Mouse (Mus musculus) cerebellum, adult 11 months (tissue): Measurements from ENCODE around the gene Tmc2.

ENCODE experiments used
- DNase-seq: peaks from one replicate; pipeline ENCODE4 v3.0.0; 2022

Gene Tmc2

DNA sequence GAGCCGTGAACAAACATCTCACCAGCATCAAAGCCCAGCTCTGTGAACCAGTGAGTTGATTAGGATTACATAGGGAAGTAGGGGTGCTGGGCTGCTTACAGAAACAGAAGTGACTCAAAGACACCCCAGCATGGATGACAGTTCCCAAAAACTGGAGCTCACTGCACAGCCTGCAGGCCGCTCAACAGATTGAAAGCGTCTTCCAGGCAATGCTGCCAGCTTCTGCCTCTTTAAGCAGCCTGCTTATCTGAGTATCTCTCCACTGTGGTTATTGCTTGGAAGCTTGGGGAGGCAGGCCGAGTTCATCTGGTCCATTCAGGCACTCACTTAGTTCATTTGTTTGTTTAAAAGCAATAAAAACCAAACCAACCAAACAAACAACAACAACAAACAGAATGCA lies 61.8 kb downstream of the Tmc2 start:
- DNase-seq: no peak

DNA sequence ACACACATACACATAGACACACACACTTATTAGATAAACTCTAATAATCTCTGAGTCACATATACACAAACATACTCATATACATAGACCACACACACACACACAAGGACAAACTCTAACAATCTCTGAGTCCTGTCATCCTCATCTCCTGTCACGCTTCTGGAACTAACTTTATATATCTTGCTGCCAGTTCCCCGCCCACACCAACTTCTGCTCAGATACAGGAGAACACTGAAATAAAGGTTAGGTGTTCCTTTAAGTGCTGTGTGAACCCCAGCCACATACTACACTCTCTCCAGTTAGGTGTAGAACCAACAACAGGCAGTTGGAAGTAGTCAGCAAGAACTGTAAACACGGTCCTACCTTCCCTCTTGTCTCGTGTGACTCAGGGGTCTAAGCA lies 65.8 kb downstream of the Tmc2 start:
- DNase-seq: no peak

DNA sequence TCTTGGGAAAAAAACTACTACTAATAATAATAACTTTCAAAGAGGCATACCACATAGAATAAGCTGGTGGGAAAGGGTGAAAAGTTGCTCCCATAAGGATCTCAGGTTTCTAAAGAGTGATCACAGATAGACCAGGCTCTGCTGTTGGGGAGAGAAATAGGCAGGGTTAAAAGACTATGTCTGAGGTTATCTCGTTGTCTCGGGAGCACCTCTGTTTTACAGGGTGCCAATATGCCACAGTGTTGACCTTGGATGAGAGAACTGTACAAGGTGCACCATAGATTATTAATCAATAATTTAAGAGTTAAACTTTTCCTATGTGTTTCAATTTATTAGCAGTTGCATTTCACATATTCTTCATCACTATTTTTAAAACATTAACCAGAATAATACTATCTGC lies 66.9 kb downstream of the Tmc2 start:
- no peak for DNase-seq

DNA sequence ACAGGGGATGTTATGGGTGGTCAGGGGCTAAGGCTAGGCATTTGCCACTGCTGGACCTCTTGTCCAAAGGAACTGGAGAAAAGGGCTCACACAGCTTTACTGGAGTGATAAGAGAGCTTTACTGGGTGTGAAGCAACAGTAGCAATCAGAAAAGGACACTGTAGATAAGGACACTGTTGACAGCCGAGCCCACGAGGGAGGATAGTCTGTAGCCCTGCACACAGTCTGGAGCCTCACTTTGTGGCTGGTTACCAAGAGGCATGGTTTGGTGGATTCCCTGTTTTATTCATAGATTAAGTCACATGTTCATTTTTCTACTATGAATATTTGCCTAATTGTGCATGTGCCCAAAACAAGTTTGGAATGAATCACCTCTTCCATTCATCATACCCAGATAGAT lies 67.4 kb downstream of the Tmc2 start:
- DNase-seq: no peak

DNA sequence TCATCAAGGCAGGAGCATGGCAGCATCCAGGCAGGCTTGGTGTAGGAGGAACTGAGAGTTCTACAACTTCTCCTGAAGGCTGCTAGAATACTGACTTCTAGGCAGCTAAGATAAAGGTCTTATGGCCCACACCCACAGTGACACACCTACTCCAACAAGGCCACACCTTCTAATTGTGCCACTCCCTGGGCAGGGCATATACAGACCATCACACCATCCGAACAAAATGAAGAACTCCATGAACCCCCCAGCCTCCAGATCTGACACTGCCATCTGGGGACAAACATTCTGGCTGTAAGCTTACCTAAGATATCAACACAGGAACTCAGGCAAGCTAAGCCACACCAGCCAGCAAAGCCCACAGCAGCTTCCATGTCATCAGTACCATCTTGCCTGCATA lies 70.5 kb downstream of the Tmc2 start:
- DNase-seq: no peak

DNA sequence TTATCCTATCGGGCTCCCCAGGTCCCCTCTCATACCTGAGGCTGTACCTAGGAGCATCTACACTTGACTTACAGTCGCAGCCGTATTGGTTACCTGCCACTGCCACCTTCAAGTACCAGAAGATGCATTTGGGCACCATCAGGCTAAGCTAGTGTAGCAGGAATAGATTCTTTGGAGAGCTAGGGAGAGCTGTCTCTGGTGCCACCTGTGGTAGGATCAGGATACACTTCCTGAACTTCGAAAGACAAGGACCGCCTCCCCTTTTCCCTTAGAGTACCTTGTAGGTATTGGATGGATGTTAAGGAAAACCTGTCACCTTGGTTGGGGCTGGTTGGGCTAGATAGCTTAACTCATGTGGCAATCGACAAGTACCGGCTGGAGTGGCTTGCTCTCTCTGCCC lies 73.1 kb downstream of the Tmc2 start:
- no peak for DNase-seq

DNA sequence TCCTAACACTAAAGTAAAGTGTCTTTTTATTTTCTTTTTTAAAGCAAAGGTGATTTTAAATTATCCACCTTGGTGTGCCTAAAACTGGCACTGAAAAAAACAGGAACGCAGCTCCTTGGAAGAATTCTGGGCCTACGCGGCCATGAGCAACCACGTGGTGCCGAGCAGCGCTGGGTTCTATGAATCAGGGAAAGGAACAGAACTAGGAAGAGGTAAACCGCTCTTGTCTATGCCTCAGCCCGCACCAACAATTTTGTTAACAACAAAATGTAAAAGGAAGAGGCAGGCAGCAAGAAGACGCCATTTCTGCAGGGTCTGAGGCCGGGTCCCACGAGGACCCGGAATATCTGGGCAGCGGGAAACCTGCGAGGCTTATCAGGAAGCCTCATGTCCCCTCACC lies 78.7 kb downstream of the Tmc2 start:
- no peak for DNase-seq

DNA sequence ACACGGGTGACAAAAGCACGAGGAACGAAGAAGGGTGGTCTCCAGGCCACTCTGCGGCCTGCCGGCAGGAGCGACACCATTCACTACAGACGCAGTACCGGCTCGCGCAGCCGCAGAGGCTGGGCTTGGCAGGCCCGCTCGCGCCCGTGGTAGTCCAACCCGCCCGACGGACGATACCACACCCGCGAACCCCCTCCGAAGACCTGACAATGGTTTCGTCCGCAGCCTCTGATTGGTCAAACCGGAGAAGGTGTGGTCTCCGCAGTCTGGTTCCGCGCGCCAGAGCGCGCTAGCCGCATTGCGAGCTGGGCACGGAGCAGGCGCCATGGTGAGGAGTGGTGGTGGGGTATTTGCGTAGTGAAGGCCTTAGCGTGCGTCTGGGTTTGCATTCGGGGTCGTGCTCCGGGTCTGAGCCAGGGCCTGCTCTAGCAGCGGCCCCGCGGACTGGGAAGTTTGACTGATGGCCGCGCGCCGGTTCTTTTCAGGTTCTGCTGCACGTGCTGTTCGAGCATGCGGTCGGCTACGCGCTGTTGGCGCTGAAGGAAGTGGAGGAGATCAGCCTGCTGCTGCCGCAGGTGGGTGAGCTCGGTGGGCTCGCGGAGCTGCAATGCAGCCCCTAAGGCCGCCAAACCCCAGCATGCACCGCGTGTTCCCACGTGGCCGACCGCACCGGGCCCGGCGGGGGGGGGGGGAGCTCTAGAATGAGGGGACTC lies 79.3 kb downstream of the Tmc2 start, which contains the start of gene Nop56:
Gene Nop56 (plus strand): TSS at position 282 of the 713 bp plus-strand sequence.
- peak; percentile 99 for DNase-seq

DNA sequence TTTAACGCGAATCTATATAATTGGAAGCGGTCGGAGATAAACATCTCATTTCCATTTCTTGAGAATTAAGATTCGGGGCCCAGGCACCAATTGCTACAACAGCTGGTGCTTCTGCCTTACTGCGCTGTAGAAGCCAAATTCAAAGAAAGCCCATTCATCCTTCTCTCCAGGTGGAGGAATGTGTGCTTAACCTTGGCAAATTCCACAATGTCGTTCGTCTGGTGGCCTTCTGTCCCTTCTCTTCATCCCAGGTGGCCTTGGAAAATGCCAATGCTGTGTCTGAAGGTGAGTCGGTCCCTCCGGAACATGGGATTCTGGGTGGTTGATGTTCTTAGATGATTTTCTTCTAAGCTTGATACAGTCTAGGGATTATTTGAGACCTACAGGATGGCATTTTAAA lies 79.9 kb downstream of the Tmc2 start:
- no peak for DNase-seq

DNA sequence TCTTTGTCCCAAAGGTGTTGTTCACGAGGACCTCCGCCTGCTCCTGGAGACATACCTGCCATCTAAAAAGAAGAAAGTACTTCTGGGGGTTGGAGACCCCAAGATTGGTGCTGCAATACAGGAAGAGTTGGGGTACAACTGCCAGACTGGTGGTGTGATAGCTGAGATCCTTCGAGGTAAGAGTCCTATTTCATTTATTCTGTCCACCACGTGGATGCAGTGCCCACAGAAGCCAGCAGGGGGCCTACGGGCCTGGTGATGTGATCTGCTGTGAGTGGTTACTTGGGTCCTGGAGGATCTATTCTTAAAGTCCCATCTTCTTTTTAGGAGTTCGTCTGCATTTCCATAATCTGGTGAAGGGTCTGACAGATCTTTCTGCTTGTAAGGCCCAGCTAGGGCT lies 80.7 kb downstream of the Tmc2 start:
- DNase-seq: peak; percentile 38

DNA sequence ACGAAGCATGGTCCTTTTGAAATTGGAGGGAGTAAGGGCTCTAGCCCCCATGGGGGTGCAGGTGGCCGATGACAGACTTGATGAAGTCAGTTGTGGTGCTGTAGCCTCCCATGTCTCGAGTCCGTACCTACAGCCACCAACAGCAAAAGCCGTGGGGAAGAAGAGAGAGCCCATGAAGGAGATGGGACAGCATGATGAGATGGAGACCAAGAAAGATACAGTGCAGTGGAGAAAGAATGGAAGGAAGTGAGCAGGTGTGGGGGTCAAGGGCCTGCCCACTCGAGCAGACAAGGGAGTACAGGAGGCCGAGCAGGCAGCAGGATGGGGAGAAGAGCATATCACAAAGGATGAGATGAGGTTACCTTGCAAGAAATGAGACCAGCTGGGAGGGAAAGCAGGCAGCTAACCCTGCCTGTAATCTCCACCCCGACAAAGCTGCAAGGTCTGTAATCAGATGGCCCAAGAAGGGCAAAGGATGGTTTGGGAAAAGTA lies 84.7 kb downstream of the Tmc2 start:
- no peak for DNase-seq

DNA sequence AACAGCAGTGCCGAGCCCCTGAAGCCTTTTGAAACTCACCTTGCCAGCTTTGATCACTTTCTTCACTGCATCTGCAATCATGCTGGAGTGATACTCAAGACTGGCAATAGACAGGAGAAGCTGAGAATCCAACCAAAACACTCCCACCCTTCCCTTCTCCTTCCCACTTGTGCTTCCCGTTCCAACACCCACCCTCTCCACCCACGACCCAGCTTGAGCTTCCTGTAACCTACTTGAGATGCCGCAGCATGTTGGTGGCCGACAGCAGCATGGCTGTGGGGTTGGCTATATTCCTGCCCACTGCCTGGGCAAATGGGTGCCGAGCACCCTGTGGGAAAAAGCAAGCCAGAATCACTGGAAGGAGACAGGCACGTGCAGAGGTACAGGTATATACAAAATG lies 85.2 kb downstream of the Tmc2 start:
- DNase-seq: no peak

DNA sequence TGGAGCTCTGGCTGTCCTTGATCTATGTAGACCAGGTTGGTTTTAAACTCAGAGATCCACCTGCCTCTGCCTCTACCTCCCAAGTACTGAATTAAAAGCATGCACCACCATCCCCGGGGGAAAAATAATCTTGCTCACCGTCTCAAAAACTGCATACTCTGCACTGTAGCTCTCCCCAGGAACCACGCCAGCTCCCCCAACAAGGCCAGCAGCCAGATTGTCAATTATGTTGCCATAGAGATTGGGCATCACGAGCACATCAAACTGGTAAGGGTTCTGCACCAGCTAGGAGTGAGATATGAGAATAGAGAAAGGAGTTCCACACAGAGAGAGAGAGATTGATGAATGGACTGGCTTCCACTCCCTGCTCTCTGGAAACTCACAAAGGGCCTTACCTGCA lies 85.8 kb downstream of the Tmc2 start:
- DNase-seq: no peak

DNA sequence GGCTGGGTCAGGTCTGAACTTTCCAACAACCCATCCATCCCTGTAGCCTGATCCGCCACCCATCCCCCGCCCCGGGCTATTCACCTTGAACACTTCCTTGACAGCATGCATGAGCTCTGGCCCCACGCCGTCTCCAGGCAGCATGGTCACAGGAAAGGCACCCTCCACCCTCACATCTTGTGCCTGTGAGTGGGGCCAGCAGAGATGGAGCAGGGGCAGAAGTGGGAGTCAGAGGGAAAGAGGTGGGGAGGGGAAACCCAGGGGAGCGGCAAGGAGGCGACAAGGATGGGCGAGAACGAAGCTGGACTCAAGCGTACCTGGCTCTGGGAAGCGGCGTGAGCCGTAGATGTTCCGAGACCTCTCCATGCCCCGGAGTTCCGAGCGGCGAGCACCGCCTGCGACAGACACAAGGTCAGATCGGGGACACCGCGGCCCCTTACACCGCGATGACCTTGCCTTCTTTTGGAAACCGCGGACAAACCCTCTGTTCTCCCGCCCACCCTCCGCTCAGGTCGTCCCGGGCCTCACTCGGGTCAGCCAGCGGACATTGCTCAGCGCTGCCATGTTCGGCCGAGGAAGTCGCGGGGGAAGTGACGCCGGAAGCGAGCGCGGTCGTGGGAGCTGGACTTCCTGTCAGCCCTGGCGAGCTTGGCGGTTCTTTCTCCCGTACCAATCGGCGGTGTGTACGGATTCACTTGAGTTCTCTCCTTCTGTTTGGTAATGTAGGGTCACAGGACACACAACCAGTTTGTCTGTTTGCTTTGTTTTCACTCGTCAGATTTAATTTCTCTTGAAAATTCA lies 89.1 kb downstream of the Tmc2 start, which contains the start of gene Idh3b:
Gene Idh3b (minus strand): TSS at position 694 of the 801 bp plus-strand sequence.
- peak; percentile 80 for DNase-seq

DNA sequence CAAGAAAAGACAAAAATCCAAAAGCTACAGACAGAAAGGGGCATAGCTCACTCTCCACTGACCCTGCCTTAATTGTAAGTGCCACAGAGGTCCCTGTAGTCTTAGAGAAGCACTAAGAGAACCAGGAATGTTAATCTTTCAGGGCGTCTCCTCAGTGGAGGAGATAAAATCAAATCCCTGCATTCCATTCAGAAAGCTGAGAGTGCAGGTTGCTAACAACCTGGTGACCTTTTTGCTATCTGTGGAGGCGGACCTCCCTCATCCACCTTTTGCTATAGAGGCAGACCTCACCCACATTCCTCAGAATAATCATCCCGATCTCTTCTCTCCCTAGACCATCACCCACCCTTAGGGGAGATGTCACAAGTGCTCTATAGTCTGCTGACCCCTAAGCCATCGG lies 94.1 kb downstream of the Tmc2 start:
- no peak for DNase-seq

DNA sequence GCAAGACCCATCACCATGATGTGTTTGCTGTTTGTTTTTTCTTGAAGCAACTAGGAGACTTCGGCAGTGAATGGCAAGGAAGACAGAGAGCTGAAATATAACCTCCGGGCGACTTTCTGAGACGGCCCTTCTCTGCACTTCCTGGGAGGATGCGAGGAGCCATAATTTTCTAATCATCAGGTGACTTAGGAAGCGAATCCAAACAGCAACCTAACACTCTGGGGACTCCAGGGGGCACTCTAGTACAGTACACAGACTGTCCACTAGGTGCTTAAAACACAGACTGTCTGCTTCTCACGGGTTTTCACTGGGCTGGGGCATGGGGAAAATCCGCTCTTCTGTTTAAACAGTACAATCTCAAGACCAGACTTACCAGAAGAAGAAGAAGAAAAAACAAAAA lies 96.4 kb downstream of the Tmc2 start:
- peak; percentile 65 for DNase-seq

DNA sequence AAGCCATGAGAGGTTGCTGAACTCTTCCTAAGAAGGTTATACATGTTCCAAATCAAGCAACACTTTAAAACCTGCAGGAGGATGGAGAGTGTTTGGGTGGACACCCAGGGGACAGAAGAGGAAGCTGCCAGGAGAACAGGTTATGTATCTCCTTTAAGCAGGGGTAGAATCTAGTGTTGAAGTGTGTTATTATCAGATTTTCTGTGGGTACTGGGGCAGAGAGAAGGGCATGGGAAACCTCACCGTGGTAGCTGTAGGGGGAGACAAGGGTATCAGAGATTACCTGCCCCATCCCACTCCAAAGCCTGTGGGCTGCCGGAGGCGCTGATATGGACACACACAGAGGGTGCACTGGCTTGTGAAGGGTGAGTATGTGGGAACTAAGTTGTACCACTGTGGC lies 98.0 kb downstream of the Tmc2 start:
- no peak for DNase-seq

DNA sequence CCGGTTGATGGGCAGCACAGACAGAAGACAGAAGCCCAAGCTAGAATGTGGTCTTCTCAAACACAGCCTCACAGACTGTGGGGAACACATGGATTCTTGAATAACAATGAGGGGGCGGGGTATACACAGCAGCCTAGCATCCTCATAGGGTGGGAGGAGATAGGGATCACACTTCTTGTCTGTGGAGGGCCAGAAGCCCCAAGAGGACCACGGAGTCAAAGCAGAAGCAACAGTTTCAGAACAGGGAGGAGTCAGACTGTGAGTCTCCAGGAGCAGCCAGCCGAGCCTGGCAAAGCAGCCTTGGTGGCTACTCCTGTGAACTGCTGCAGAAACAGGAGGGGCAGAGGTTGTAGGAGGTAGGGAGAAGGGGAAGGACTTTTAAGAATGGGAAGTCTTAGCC lies 98.5 kb downstream of the Tmc2 start:
- no peak for DNase-seq

DNA sequence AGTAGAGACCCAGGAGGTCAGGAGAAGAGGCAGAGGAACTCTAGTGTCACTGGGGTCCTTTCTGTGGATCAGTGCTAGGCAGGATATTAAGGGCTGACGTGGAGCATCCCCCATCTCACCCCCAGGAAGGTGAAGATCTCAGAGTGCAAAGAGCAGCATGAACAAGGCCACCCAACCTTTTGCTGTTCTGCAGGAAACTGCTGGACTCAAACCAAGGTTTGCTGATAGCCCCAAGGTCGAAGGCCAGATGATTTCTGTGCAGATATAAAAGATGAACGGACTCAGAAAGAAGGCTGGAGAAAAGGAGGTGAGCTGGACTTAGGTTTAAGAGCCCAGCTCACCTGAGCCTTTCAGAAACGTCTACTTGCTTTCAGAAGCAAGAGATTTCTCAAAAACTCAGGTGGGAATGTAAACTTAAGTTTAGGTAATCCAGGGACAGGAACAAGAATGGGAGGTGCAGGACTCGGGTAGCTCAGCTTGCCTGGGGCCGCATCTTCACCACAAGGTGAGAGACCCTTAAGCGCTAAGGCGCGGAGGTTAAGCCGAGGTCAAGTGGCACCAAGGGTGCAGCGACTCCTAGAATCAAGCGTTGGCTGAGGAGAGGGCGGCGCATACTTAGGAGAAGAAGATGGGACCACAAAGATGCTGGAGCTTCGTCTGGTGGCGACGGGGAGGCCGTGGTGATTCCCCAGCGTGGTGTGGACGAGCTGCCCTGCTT lies 99.4 kb downstream of the Tmc2 start:
- DNase-seq: no peak

DNA sequence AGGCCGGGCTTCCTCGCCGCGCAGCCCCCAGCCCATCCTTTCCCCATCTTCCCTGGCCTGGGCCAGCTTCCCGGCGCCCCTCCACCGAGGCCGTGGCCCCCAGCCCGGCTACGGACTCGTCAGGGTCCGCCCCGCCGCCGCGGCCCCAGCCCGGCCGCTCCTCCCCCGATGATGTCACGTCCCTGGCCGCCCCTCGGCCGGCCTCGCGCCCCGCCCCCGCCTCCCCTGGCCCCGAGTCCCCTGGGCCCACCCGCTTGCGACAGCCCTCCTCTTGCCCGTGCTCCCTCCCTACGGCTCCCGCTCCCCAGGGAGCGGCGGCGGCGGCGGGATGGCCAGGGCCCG lies 99.9 kb downstream of the Tmc2 start, which contains the start of gene Ebf4:
Gene Ebf4 (plus strand): TSS at position 234 of the 342 bp plus-strand sequence.
- peak; percentile 36 for DNase-seq

DNA sequence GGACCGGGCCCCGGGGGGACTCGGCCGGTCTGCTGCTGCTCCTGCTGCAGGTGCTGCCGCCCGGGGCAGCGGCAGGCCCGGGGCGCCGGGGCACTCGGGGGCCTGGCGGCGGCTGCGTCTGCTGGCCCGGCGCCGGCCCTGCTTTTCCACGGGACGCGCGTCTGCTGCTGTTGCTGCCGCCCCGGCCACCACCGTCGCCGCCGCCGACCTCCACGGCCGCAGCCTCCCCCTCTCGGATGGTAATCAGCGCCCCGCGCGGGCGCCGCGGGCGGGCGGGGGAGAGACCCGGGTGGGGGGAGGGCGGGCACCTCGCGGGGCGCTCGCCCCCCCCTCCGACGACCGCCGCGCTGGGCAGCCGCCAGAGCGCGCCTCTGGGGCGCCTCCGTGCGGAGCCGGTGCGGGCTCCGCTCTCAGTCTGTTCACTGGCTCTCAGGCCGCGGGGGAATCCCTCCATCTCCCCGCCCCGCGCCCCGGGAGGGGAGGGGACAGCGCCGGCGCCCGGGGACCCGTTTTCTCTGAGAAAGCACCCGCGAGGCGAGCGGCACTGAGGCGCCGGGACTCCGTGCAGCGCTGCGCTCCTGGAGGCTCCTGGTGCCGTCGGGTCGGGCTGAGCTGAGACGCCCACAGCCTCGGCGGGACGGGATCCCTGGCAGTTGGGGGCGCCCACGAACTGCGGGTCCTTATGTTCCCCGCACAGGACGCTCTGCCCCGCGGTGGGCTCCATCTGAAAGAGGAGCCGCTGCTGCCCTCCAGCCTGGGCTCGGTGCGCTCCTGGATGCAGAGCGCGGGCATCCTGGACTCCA lies 100.5 kb downstream of the Tmc2 start:
- DNase-seq: peak; percentile 27

DNA sequence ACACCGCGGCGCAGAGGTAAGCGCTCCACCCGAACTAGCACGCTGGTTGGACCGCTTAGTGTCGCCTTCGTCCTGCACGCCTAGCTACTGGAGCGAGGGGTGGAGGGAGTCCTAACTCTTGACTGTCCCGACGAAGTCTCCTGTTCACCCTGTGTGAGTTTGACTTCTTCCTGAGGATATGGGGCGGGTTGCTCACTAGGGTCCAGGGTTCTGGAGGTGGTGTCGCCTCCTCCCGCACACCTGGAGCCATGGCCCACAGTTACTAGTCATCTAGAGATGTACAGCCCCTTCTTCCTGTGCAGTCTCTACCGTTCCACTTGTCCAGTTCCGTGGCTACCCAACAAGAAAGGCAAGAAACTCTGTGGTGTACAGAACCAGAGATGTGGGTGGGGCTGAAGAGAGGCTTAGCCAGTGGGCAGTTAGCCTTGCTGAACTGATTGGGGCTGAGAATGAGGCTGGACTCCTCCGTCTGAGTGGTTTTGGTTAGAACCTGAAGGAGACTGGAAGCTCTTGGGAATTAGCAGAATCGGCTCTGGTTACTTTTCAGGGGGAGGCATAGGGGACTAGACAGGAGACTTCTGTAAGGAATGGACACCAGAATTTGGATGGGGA lies 101.2 kb downstream of the Tmc2 start:
- DNase-seq: no peak
